Mouse (Mus musculus) left cerebral cortex, postnatal 4 days (tissue): ENCODE data around the gene Lyl1. TPM values are rescaled to one million over a fixed set of nuclear protein-coding genes. Genes with fewer than 3 reads are reported as not detected.

ENCODE experiments used
- DNase-seq: peaks from one replicate; pipeline ENCODE4 v3.0.0-alpha.2; 2022
- intact Hi-C: fragments of 180-260 bp; cut with DNase I; formaldehyde crosslinking; loops from one replicate; pipeline ENCODE4 v1.15.1; 2025
- total RNA-seq, 2 experiments: library from RNA; stranded (reverse); gene quantifications; 2 replicates each; pipeline ENCODE4 v1.2.3; 2021

Gene Lyl1
- total RNA-seq, 2 experiments from 2014 or later, result 3.0 to 3.3 TPM

- DNase-seq, result no peak
- intact Hi-C loops, result no loop called here
These were observed 1.3 kb downstream of the Lyl1 start for GRCm38 (mm10) chr8:84702561-84702960.

- intact Hi-C loops, result no loop called here
- no peak for DNase-seq
These were observed 1.8 kb downstream of the Lyl1 start for GRCm38 (mm10) chr8:84702963-84703465.

GRCm38 (mm10) chr8:84703466-84704249 lies 2.4 kb downstream of the Lyl1 start:
- intact Hi-C loops, result no loop called here
- no peak for DNase-seq

GRCm38 (mm10) chr8:84704356-84704755 lies 3.1 kb downstream of the Lyl1 start:
- peak; percentile 93 for DNase-seq
- intact Hi-C loops, result no loop called here

GRCm38 (mm10) chr8:84704867-84705831 lies 3.9 kb downstream of the Lyl1 start:
- intact Hi-C loops, result no loop called here
- no peak for DNase-seq

GRCm38 (mm10) chr8:84705960-84706359 lies 4.7 kb downstream of the Lyl1 start:
- intact Hi-C loops, result no loop called here
- DNase-seq, result no peak

GRCm38 (mm10) chr8:84706610-84707266 lies 5.5 kb downstream of the Lyl1 start:
- intact Hi-C loops, result no loop called here
- DNase-seq, result no peak

GRCm38 (mm10) chr8:84707267-84707883 lies 6.1 kb downstream of the Lyl1 start:
- intact Hi-C loops, result no loop called here
- DNase-seq, result no peak

GRCm38 (mm10) chr8:84708071-84708541 lies 6.8 kb downstream of the Lyl1 start:
- intact Hi-C loops, result no loop called here
- DNase-seq, result no peak

GRCm38 (mm10) chr8:84708774-84709475 lies 7.7 kb downstream of the Lyl1 start:
- DNase-seq, result peak; percentile 95
- intact Hi-C loops, result no loop called here

GRCm38 (mm10) chr8:84709931-84710330 lies 8.7 kb downstream of the Lyl1 start:
- intact Hi-C loops, result no loop called here
- DNase-seq, result no peak

GRCm38 (mm10) chr8:84711312-84711711 lies 10.1 kb downstream of the Lyl1 start:
- intact Hi-C loops, result no loop called here
- DNase-seq, result no peak

- intact Hi-C loops, result no loop called here
- DNase-seq, result peak; percentile 95
These were observed 10.9 kb downstream of the Lyl1 start for GRCm38 (mm10) chr8:84711933-84712758.

- DNase-seq, result no peak
- intact Hi-C loops, result no loop called here
These were observed 11.5 kb downstream of the Lyl1 start for GRCm38 (mm10) chr8:84712759-84713120.

GRCm38 (mm10) chr8:84713381-84713780 lies 12.1 kb downstream of the Lyl1 start:
- intact Hi-C loops, result no loop called here
- DNase-seq, result no peak

- intact Hi-C loops, result no loop called here
- no peak for DNase-seq
These were observed 12.9 kb downstream of the Lyl1 start for GRCm38 (mm10) chr8:84714161-84714560.

- intact Hi-C loops, result no loop called here
- no peak for DNase-seq
These were observed 14.7 kb downstream of the Lyl1 start for GRCm38 (mm10) chr8:84715893-84716468.

- intact Hi-C loops, result no loop called here
- no peak for DNase-seq
These were observed 15.5 kb downstream of the Lyl1 start for GRCm38 (mm10) chr8:84716790-84717189.

GRCm38 (mm10) chr8:84718476-84718875 lies 17.2 kb downstream of the Lyl1 start:
- intact Hi-C loops, result no loop called here
- DNase-seq, result no peak
